Mouse (Mus musculus) kidney, adult 2 months (tissue): ENCODE data around the gene Chp1. TPM values are rescaled to one million over a fixed set of nuclear protein-coding genes. Genes with fewer than 3 reads are reported as not detected.

Source experiments
- DNase-seq: peaks from one replicate; pipeline ENCODE4 v3.0.0; 2021
- H3K27ac ChIP-seq: fragments of 200-500 bp; 2 replicates; pipeline ENCODE4 v1.5.1; 2012; ENCODE audit warnings: low read depth, low read length, control low read depth, inconsistent platforms; ENCODE audit not compliant: insufficient read depth
- H3K27me3 ChIP-seq: fragments of 200-500 bp; replicated peaks from 2 replicates; pipeline ENCODE4 v1.6.1; 2012; ENCODE audit warnings: mild to moderate bottlenecking, moderate library complexity, low read length, inconsistent platforms; ENCODE audit not compliant: control insufficient read depth, insufficient read depth
- H3K36me3 ChIP-seq: fragments of 200-500 bp; 2 replicates; pipeline ENCODE4 v1.6.1; 2012; ENCODE audit warnings: mild to moderate bottlenecking, moderate library complexity, low read length, inconsistent platforms; ENCODE audit not compliant: control insufficient read depth, insufficient read depth
- H3K4me1 ChIP-seq: fragments of 200-500 bp; 2 replicates; pipeline ENCODE4 v1.6.1; 2011; ENCODE audit warnings: low read length; ENCODE audit not compliant: control insufficient read depth, insufficient read depth
- H3K4me3 ChIP-seq: fragments of 200-500 bp; 2 replicates; pipeline ENCODE4 v1.5.1; 2011; ENCODE audit warnings: mild to moderate bottlenecking, low read depth, low read length, control low read depth; ENCODE audit not compliant: insufficient read depth
- CTCF ChIP-seq: fragments of 200-500 bp; conservative IDR thresholded peaks from 2 replicates; pipeline ENCODE4 v1.5.1; 2011; ENCODE audit warnings: low read depth, mild to moderate bottlenecking, control low read depth, low read length, moderate library complexity, mixed read lengths; ENCODE audit not compliant: insufficient read depth, insufficient read length
- POLR2A ChIP-seq: fragments of 200-500 bp; IDR thresholded peaks from one replicate; pipeline ENCODE4 v1.6.1; 2011; ENCODE audit warnings: low read depth, low read length, control low read depth
- WGBS: fragments of 180-500 bp; shearing (Covaris S2); methylation state at CpG from one replicate; pipeline ENCODE4 v1.1.7; 2018; 5-methylcytosine and 5-hydroxymethylcytosine counted together
- polyA plus RNA-seq: library from polyadenylated mRNA; depleted of rRNA; stranded (reverse); fragments of >200 nt; gene quantifications from 2 replicates; pipeline ENCODE4 v1.2.3, GENCODE M21; 2012

The Chp1 gene
- polyA plus RNA-seq, 1 experiment, result 135 TPM

GRCm38 (mm10) chr2:119514026-119514522 is 33.4 kb upstream of the Chp1 start:
- H3K4me3 ChIP-seq, result no peak overlapping the region
- TF ChIP-seq POLR2A (no peak), CTCF (no peak)
- no peak overlapping the region for H3K27ac ChIP-seq
- no peaks in the 10 kb centered on the region for H3K27me3 ChIP-seq
- DNase-seq, result no peak
- no peaks in the 10 kb centered on the region for H3K36me3 ChIP-seq
- WGBS, result 78% methylated on average over 3 of the region's 3 CpGs
- H3K4me1 ChIP-seq, result no peaks in the 10 kb centered on the region

- no peaks in the 10 kb centered on the region for H3K4me1 ChIP-seq
- no peaks in the 10 kb centered on the region for H3K27me3 ChIP-seq
- H3K4me3 ChIP-seq, result no peak overlapping the region
- DNase-seq, result no peak
- no peaks in the 10 kb centered on the region for H3K36me3 ChIP-seq
- H3K27ac ChIP-seq, result no peak overlapping the region
- WGBS, result 62% methylated on average over 5 of the region's 5 CpGs
- TF ChIP-seq CTCF (no peak), POLR2A (no peak)
Measured at GRCm38 (mm10) chr2:119516811-119517210, 30.7 kb upstream of the Chp1 start.

- Histone ChIP-seq H3K27ac (no peak overlapping the region), H3K4me1 (no peaks in the 10 kb centered on the region), H3K36me3 (no peaks in the 10 kb centered on the region), H3K4me3 (no peak overlapping the region), H3K27me3 (no peaks in the 10 kb centered on the region)
- TF ChIP-seq CTCF, result 0 out of 2 replicates have a peak, but pooled peaks have one; percentile 2
- no peak for TF ChIP-seq POLR2A
- WGBS, result 66% methylated on average over 7 of the region's 7 CpGs
- DNase-seq, result no peak
Measured at GRCm38 (mm10) chr2:119520550-119520949, 26.9 kb upstream of the Chp1 start.

GRCm38 (mm10) chr2:119523836-119524235 is 23.7 kb upstream of the Chp1 start:
- no peaks in the 10 kb centered on the region for H3K36me3 ChIP-seq
- WGBS, result 67% methylated on average over 4 of the region's 4 CpGs
- no peak overlapping the region for H3K4me3 ChIP-seq
- no peaks in the 10 kb centered on the region for H3K27me3 ChIP-seq
- no peak for TF ChIP-seq CTCF
- TF ChIP-seq POLR2A, result no peak
- H3K27ac ChIP-seq, result no peak overlapping the region
- no peaks in the 10 kb centered on the region for H3K4me1 ChIP-seq
- no peak for DNase-seq

GRCm38 (mm10) chr2:119525422-119525821 is 22.1 kb upstream of the Chp1 start:
- Histone ChIP-seq H3K4me1 (no peaks in the 10 kb centered on the region), H3K4me3 (no peak overlapping the region), H3K27ac (no peak overlapping the region), H3K27me3 (no peaks in the 10 kb centered on the region), H3K36me3 (no peaks in the 10 kb centered on the region)
- whole genome bisulfite sequencing, result 37% methylated on average over 4 of the region's 4 CpGs
- DNase-seq, result no peak
- TF ChIP-seq POLR2A, result no peak
- no peak for TF ChIP-seq CTCF

- WGBS, result 84% methylated on average over 9 of the region's 9 CpGs
- no peak overlapping the region for H3K27ac ChIP-seq
- TF ChIP-seq CTCF (no peak), POLR2A (no peak)
- no peaks in the 10 kb centered on the region for H3K36me3 ChIP-seq
- no peak overlapping the region for H3K4me3 ChIP-seq
- no peaks in the 10 kb centered on the region for H3K4me1 ChIP-seq
- no peak for DNase-seq
- H3K27me3 ChIP-seq, result no peaks in the 10 kb centered on the region
Measured at GRCm38 (mm10) chr2:119538802-119539201, 8.7 kb upstream of the Chp1 start.

- DNase-seq, result peak; percentile 79
- H3K4me3 ChIP-seq, result no peak overlapping the region
- no peak for TF ChIP-seq POLR2A
- peak; percentile 81 for TF ChIP-seq CTCF
- 19% methylated on average over 1 of the region's 1 CpGs for WGBS
- H3K4me1 ChIP-seq, result no peaks in the 10 kb centered on the region
- no peak overlapping the region for H3K27ac ChIP-seq
- H3K36me3 ChIP-seq, result no peaks in the 10 kb centered on the region
- H3K27me3 ChIP-seq, result no peaks in the 10 kb centered on the region
Measured at GRCm38 (mm10) chr2:119542106-119542505, 5.4 kb upstream of the Chp1 start.

- no peak for TF ChIP-seq CTCF
- no peak for TF ChIP-seq POLR2A
- no peak overlapping the region for H3K4me3 ChIP-seq
- WGBS, result 78% methylated on average over 2 of the region's 2 CpGs
Measured at GRCm38 (mm10) chr2:119543656-119544055, 3.8 kb upstream of the Chp1 start.

More at GRCm38 (mm10) chr2:119543656-119544055, 3.8 kb upstream of the Chp1 start:
- DNase-seq, result no peak
- Histone ChIP-seq H3K27ac (no peak overlapping the region), H3K4me1 (no peaks in the 10 kb centered on the region), H3K36me3 (no peaks in the 10 kb centered on the region), H3K27me3 (no peaks in the 10 kb centered on the region)
